Mouse (Mus musculus) cerebellum, adult 2 months (tissue): ENCODE measurements at regions not wholly inside any gene's neighbourhood (a gene's known extent, or its start where the extent isn't known, plus 50 kb on each side); places are given as distances from the start of the nearest gene placed in this dataset.

Experiments
- CTCF ChIP-seq: fragments of 200-500 bp; IDR thresholded peaks from 2 replicates; pipeline ENCODE4 v1.5.1; 2011; ENCODE audit warnings: low read depth, mild to moderate bottlenecking, control low read depth, low read length, moderate library complexity, borderline replicate concordance; ENCODE audit not compliant: insufficient read depth
- POLR2A ChIP-seq: fragments of 200-500 bp; IDR thresholded peaks from 2 replicates; pipeline ENCODE4 v1.6.1; 2011; ENCODE audit warnings: low read length, control low read depth, borderline replicate concordance; ENCODE audit not compliant: insufficient read depth

DNA sequence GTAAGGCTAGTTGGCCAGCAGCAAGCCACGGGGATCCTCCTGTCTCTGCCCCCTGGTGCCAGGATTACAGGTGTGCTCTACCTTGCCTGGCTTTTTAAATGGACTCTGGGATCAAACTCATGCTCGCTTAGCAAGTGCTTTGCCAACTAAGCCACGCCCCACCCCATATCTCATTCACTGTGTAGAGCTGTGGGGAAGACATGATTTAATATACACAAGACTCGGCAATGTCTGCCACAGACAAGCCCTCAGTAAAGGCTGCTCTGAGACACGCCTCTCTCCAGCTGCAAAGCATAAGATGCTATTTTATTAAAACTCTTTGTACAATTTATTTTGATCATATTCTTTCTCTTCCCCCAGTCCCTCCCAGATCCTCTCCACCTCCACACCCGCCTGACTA lies 104.9 kb upstream of the Tpm1 start:
- TF ChIP-seq CTCF, result no peak
- no peak for TF ChIP-seq POLR2A
